Mouse (Mus musculus) liver, adult 2 months (tissue): Measurements from ENCODE around the gene Pde6d.

Experiments
- CTCF ChIP-seq: fragments of 200-500 bp; IDR thresholded peaks from 2 replicates; pipeline ENCODE4 v1.5.1; 2011; ENCODE audit warnings: low read depth, low read length, control low read depth
- POLR2A ChIP-seq: fragments of 200-500 bp; IDR thresholded peaks from 2 replicates; pipeline ENCODE4 v1.6.1; 2011; ENCODE audit warnings: low read length, control low read depth; ENCODE audit not compliant: insufficient read depth; ENCODE audit errors: extremely low read depth

GRCm38 (mm10) chr1:86504697-86505421, 77.6 kb downstream of the Pde6d start:
- TF ChIP-seq POLR2A (no peak), CTCF (no peak)
